Mouse (Mus musculus) right cerebral cortex, adult 2 months (tissue): ENCODE data around the gene Qser1.

Experiments
- DNase-seq, 2 experiments: peaks; one replicate each; pipeline ENCODE4 v3.0.0; 2021 to 2022; ENCODE audit warnings: low spot score in 2 of 2

Gene Qser1

GRCm38 (mm10) chr2:104736241-104736640 is 80.3 kb downstream of the Qser1 start:
- no peak for DNase-seq

DNA sequence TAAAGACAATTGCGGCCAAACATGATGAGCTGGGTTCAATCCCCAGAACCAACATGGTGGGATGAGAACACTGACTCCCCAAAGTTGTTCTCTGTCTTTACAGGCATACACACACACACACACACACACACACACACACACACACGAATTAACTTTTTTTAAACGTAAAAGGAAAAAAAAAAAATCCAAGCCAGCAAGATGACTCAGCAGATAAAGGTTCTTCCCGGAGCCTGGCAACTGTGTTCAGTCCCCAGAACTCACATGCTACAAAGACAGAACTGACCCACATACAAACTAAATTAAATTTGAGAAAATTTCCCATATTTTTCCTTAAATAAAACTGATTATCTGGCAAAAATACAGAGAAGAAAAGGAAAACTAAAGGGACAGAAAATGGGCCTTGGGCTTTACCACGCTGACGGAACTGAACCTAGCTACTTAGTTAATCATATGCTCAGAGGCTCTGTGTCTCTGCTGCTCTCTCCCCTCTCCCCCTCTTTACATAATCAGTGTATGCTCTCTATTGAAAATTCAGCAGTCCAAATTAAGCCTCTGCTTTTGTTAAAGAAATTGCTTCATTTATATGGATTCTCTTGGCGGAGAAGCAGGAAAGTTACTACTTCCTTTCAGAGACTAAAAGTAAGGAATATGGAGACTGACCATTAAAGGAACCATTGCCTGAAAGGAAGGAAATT is 83.9 kb downstream of the Qser1 start:
- DNase-seq, result no peak

DNA sequence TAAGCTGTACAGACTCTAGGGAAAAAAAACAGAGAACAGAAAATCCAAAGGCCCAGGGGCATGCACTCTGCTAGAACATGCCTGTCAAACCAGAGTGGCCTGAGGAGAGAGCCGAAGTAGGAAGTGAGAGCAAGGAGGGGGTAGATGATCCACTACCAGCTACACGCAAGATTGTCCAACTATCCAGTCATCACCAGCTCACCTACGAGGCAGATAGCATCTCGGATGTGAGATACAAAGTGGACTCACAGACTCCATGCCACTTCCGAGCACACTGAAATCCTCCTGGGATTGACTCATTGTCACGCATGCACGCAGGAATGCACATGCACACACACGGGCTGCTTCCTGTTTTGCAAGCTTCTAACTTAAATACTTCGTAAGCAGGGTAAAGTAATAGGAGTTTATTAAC is 84.5 kb downstream of the Qser1 start:
- no peak for DNase-seq

- no peak for DNase-seq
Measured at GRCm38 (mm10) chr2:104727369-104727768, 89.2 kb downstream of the Qser1 start.

DNA sequence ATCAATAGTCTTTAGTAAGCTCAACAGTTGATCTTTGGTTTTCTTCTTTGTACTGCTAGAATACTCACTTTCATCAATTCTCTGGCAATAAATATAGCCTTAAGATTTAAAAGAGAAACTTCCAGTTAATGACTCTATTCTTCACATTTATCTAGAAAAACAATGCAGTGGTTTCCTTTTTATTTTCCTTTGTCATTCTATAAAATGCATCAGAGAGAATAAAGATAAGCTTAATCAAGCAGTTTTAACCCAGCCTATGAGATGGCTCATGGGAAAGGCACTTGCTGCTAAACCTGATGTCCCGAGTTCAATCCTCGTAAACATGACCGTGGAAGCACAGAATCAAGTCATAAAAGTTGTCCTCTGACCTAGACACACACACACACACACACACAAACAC is 94.5 kb downstream of the Qser1 start:
- DNase-seq, result no peak

DNA sequence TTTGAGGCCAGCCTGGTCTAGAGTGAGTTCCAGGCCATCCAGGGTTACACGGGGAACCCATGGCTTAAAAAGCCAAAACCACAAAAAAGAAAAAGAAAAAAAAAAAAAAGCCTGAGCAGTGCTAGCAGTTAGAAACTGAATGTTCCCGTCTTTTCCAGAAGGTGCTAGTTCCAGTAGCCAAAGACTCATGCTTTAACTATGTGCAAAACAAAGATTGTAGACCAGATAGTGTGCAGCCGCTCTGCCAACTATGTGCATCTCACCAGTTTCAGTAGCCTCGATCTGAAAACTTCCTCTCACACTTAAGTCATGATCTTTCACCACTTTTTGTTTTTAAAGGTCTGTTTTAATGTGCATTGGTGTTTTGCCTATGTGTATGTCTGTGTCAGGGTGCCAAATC is 98.7 kb downstream of the Qser1 start:
- DNase-seq, result no peak

DNA sequence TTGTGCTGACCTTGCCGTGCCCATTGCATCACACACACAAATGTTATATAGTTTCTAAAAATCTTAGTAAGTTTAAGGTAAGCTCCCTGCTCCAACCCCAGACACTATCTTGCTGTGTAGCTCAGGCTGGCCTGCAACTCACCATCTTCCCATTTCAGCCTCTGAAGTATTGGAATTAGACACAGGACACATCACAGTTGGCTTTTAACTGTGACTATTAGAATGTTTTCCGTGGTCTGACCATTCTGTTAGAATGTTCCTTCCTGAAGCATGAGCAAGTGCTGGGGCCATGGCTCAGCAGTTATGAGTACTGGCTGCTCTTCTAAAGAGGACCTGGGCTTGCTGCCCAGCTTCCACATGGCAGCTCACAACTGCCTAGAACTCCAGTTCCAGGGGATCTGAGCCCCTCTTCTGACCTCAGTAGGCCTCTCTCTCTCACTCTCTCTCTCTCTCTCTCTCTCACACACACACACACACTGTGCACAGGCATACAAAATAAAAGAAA is 99.3 kb downstream of the Qser1 start:
- no peak for DNase-seq

- DNase-seq, result no peak
Measured at GRCm38 (mm10) chr2:104716279-104716678, 100.3 kb downstream of the Qser1 start, which contains the start of gene Pin1rt1. TSS of gene Pin1rt1 (minus strand) at chr2:104716379.

DNA sequence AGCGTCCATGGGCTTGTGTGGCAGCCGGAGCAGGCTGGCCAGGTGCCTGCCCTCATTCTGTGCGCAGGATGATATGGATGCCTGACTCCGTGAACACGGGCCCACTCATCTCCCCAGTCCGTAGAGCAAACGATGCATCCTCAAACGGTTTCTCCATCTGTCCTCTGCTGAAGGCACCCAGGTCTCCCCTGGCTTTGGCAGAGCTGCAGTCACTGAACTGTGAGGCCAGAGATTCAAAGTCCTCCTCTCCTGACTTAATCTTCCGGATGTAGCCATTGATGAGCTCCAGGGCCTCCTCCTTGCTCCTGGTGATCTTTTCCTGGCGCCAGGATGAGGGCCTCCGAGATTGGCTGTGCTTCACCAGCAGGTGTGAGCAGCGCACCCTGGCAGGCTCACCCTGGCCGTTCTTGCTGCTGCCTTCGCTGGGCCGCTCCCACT is 102.3 kb downstream of the Qser1 start:
- no peak for DNase-seq

DNA sequence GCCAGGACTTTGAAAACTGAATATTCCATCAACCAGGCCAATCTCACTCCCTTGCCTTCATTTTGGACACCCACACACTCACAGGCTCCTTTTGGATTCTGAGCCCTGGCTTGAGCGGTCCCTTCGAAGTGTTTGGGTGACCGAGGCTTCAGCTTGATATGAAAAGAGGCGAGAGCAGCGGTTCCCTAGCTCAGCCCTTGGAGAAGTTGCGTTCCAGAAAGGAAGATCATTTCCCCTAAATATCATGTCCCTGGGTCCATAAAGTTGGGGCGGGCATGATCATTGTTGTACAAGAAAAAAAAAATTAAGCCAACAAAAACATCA is 104.1 kb downstream of the Qser1 start:
- DNase-seq, result no peak

DNA sequence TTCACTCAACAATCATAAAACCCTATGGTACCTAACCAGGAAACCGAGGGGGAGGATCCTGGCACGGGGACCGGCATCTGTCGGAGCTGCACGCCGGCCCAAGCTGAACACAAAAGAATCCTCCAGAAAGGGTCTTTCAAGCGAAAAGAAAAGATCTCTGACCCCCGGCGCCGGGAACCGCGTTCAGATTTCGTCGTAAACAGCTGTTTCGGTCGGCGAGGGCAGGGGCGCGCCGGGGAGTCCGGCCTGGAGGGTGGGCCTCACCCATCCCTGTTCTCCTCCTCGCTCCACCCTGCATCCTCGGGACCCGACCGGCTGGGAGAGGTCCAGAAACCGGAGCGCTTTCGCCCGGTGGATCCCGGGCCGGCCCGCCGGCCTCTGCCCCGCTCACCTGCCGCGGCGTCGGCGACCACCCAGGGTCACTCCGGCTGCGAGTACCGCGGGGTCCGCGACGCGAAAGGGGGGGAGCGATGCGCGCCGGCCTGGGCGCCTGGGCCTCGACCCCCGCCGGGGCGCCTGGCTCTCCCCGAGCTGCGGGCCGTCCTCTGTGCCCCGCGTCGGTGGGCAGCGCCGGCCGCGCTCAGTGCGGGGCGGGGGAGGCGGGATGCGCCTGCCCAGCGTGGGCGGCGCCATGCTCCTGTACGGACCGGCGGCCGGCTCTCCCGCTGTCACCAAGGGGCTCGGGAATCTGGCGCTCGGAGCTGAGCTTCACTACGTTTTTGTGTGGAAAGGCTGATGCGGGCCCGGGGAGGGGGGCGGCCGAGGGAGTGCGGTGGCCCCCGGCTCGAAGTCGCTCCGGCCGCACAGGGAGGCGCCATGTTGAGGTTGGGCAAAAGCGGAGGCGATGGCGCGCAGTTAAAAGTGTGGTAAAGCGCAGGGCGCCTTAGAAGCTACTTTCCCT is 104.7 kb downstream of the Qser1 start, which contains the start of gene Tcp11l1:
Gene Tcp11l1, minus strand, starts transcription at position 585 of the 901 bp plus-strand sequence.
- DNase-seq, result peak; percentile 62 to 84

DNA sequence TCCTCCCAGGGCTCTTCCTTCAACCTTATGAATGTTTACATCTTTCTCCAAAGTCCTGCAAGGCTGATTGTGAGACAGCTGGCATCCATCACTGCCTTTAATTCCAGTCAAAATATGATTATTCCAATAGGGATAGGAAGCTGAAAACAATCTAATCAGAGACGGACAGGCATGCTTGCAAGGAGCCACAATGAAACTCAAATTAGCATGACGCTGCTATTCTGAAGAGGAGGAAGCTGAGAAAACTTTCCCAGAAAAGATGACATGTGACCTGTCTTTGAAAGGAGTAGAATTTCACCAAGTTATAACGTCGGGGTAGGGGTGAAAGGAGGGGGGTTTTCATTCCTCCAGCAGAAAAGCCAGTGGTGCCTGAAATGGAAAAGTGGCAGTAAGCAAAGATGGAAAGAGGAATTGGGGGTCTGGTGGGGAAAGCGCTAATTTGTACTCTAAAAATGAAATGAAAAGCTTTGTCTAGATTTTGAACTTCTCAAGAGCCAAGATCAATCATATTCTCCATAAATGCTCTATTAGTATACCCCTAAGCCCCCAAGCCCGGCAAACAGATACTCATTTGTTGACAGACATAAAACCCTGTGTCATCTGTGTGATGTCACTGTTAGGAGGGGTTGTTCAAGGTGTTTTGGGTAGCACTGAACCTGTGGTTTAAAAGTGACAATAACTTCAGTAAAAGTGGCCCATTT is 105.7 kb downstream of the Qser1 start:
- no peak for DNase-seq

GRCm38 (mm10) chr2:104709786-104710337 is 106.7 kb downstream of the Qser1 start:
- DNase-seq, result no peak
